Mouse (Mus musculus) stomach, adult 2 months (tissue): Measurements from ENCODE around the gene Scnn1g. TPM values are rescaled to one million over a fixed set of nuclear protein-coding genes. Genes with fewer than 3 reads are reported as not detected.

ENCODE experiments used
- polyA plus RNA-seq: library from polyadenylated mRNA; depleted of rRNA; stranded (reverse); fragments of >200 nt; gene quantifications from 2 replicates; pipeline ENCODE4 v1.2.3, GENCODE M21; 2012; rRNA removed

Scnn1g gene
- 0.91 and 1.2 TPM in 2 replicates for polyA plus RNA-seq

DNA sequence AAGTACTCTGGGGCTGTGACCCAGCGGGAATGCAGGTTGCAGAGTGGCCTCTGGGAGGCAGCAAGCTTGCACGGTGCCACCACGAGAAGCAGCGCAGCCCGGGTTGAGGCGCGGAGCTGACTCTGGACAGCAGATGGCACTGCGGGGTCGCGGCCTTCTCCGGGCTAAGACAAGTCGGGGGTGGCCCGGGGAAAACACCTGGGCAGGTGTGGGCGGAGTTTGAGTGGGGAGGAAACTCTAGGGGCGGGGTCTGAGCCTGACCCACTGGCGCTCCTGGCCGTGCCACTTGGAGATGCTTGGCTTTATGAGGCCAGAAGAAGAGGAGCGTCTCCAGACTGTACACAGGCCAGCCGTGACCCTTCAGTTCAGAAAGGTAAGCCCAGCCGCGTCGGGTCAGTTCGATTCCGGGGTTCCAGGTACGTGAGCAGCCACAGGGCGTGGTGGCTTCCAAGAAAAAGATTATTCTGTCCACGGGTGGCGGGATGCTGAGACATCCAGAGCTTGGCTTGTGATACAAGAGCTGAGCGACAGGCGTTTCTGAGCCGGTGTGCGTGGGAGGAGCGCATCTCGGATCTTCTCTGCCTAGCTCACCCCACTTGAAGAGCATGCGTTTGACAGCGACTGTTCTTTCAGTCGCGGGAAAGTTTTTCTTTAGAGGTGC, at the start of gene Scnn1g:
Scnn1g (plus strand) TSS at position 309 of the 661 bp plus-strand sequence.

DNA sequence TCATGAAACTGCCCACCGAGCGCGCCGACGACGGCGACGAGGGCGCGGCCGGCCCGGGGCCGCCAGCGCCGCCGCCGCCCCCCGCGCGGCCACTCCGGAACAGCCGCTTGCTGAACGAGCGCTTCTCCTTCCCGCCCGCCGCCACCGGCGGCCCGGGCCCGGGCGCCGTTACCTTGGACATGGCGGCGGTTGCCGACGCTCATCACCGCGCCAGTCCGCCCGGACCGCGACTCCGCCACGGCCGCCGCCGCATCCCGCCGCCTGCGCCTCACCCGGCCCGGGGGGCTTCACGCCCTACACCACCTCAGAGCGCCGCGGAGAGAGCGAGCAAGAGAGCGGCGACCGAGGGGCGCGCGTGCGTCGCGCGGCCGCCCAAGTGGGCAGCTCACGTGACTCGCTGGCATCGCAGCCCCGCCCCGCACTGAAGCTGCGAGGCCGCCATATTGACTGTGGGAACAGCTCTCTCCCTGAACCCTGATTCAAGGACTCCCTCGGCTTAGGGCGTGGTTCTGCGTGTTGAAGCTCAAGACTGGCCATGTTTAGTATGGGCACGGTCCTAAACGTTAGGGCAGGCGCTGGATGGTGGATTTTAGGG, 27.1 kb upstream of the Scnn1g start, which contains the start of gene Usp31:
Usp31 (minus strand) TSS at position 181 of the 595 bp plus-strand sequence.

Other genes starting within 250 kb of the Scnn1g start
- 0.73 and 0.98 TPM in 2 replicates for gene Usp31, start 27.2 kb upstream of the Scnn1g start, polyA plus RNA-seq
- 7.5 and 8.7 TPM in 2 replicates for gene Scnn1b, start 130.6 kb downstream of the Scnn1g start, polyA plus RNA-seq
- 11.5 and 12.0 TPM in 2 replicates for gene Cog7, start 247.2 kb downstream of the Scnn1g start, polyA plus RNA-seq